Mouse (Mus musculus) embryonic facial prominence, embryonic 12.5 days (tissue): ENCODE results near the gene Prkca. TPM values are rescaled to one million over a fixed set of nuclear protein-coding genes. Genes with fewer than 3 reads are reported as not detected.

Experiments used
- ATAC-seq: fragments of 200-750 bp; cut with Nextera tagmentation; 2 replicates; pipeline ENCODE4 v1.8.0; 2017; ENCODE audit not compliant: insufficient number of reproducible peaks, insufficient read depth, low FRiP score, low TSS enrichment
- H3K27ac ChIP-seq: fragments of 300-500 bp; sonication (generic); 2 replicates; pipeline ENCODE4 v1.5.1; 2016; ENCODE audit warnings: mild to moderate bottlenecking
- H3K27me3 ChIP-seq: fragments of 300-500 bp; sonication (generic); 2 replicates; pipeline ENCODE4 v1.6.1; 2016; ENCODE audit warnings: mild to moderate bottlenecking, moderate library complexity
- H3K36me3 ChIP-seq: fragments of 300-500 bp; sonication (generic); 2 replicates; pipeline ENCODE4 v1.6.1; 2016; ENCODE audit warnings: mild to moderate bottlenecking
- H3K4me1 ChIP-seq: fragments of 300-500 bp; sonication (generic); 2 replicates; pipeline ENCODE4 v1.6.1; 2016
- H3K4me2 ChIP-seq: fragments of 300-500 bp; sonication (generic); replicated peaks from 2 replicates; pipeline ENCODE4 v1.6.1; 2016; ENCODE audit warnings: mild to moderate bottlenecking, moderate library complexity
- H3K4me3 ChIP-seq: fragments of 300-500 bp; sonication (generic); 2 replicates; pipeline ENCODE4 v1.5.1; 2016; ENCODE audit warnings: mild to moderate bottlenecking
- H3K9ac ChIP-seq: fragments of 300-500 bp; sonication (generic); 2 replicates; pipeline ENCODE4 v1.6.1; 2016; ENCODE audit warnings: mild to moderate bottlenecking, moderate library complexity
- H3K9me3 ChIP-seq: fragments of 300-500 bp; sonication (generic); 2 replicates; pipeline ENCODE4 v1.6.1; 2016; ENCODE audit warnings: mild to moderate bottlenecking, moderate library complexity
- WGBS: fragments of 180-500 bp; shearing (Covaris S2); methylation state at CpG from one replicate; pipeline ENCODE4 v1.1.7; 2016; 5-methylcytosine and 5-hydroxymethylcytosine counted together
- polyA plus RNA-seq: library from polyadenylated mRNA; unstranded; fragments of >200 nt; fragmentation: Nextera tagmentation; extraction: Ambion mirVana; gene quantifications from 2 replicates; pipeline ENCODE4 v1.2.1, GENCODE M21; 2016

Prkca gene
- polyA plus RNA-seq, 1 experiment from 2014 or later = 8.5 TPM

GRCm38 (mm10) chr11:107946823-107947222, 396.9 kb downstream of the Prkca start:
- WGBS = 65% methylated on average over 5 of the region's 5 CpGs
- H3K27ac ChIP-seq = no peak overlapping the region
- no peak overlapping the region for H3K9ac ChIP-seq
- H3K27me3 ChIP-seq = no peaks in the 10 kb centered on the region
- H3K4me3 ChIP-seq = no peak overlapping the region
- no peaks in the 10 kb centered on the region for H3K4me1 ChIP-seq
- ATAC-seq = no peak
- no peaks in the 10 kb centered on the region for H3K36me3 ChIP-seq
- no peaks in the 10 kb centered on the region for H3K9me3 ChIP-seq
- H3K4me2 ChIP-seq = no peak overlapping the region

GRCm38 (mm10) chr11:107936929-107937328, 406.8 kb downstream of the Prkca start:
- no peaks in the 10 kb centered on the region for H3K27me3 ChIP-seq
- H3K9ac ChIP-seq = no peak overlapping the region
- no peak for ATAC-seq
- no peaks in the 10 kb centered on the region for H3K4me1 ChIP-seq
- H3K4me2 ChIP-seq = no peak overlapping the region
- peaks cover 7% of the 10 kb centered on the region; the same call in 1 of the 2 replicates for H3K9me3 ChIP-seq
- H3K36me3 ChIP-seq = no peaks in the 10 kb centered on the region; the same call in 1 of the 2 replicates
- WGBS = 87% methylated on average over 2 of the region's 2 CpGs
- H3K27ac ChIP-seq = no peak overlapping the region
- no peak overlapping the region for H3K4me3 ChIP-seq

DNA sequence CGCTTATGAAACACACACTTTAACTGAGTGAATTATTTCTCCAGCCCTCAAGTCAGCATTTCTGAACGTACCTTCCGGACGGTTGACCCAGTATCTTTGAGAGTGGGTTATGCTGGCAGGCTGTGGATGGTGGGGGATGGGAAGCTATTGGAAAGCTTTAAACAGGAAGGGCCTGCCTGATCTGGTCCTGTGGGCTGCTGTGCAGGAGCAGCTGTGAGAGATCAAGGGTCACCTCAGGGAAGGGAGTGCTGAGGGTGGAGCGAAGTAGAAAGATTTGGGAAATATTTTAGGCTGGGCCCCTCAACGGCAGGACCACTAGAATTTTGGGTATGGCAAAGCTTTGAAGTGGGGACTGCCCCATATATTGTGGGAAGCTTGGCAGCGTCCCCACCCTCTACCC, 412.0 kb downstream of the Prkca start:
- H3K36me3 ChIP-seq = no peaks in the 10 kb centered on the region
- no peaks in the 10 kb centered on the region for H3K27me3 ChIP-seq
- H3K27ac ChIP-seq = no peak overlapping the region
- H3K4me1 ChIP-seq = no peaks in the 10 kb centered on the region
- no peak for ATAC-seq
- H3K4me2 ChIP-seq = no peak overlapping the region
- H3K9me3 ChIP-seq = no peaks in the 10 kb centered on the region
- H3K9ac ChIP-seq = no peak overlapping the region
- 68% methylated on average over 7 of the region's 7 CpGs for WGBS
- no peak overlapping the region for H3K4me3 ChIP-seq

DNA sequence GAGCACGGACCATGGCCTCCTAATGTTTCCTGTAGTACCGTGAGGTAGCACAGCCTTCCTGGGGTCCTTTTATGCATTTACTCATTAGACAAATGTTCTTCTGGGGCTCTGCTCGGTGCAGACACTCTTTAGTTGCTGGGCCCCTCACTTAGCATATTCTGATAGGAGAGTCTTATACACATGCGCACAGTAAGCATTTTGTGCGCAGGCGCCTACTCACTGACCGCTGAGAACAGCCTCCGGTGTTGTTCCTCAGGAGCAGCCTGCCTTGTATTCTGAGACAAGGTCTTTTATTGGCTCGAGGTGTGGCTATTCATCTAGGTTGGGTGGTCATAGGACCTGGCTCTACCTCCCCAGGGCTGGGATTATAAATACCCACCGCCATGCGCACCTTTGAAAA, 412.4 kb downstream of the Prkca start:
- no peaks in the 10 kb centered on the region for H3K36me3 ChIP-seq

GRCm38 (mm10) chr11:107929712-107930111, 414.0 kb downstream of the Prkca start:
- Histone ChIP-seq H3K9me3 (no peaks in the 10 kb centered on the region), H3K4me1 (no peaks in the 10 kb centered on the region)
- WGBS = 53% methylated on average over 3 of the region's 3 CpGs

More for the DNA sequence above, 412.4 kb downstream of the Prkca start:
- no peaks in the 10 kb centered on the region for H3K4me1 ChIP-seq
- no peaks in the 10 kb centered on the region for H3K9me3 ChIP-seq
- no peak overlapping the region for H3K9ac ChIP-seq
- no peak overlapping the region for H3K4me3 ChIP-seq
- no peak overlapping the region for H3K4me2 ChIP-seq
- no peaks in the 10 kb centered on the region for H3K27me3 ChIP-seq
- ATAC-seq = no peak
- 87% methylated on average over 11 of the region's 11 CpGs for WGBS
- no peak overlapping the region for H3K27ac ChIP-seq

GRCm38 (mm10) chr11:107919852-107920508, 423.7 kb downstream of the Prkca start:
- H3K9me3 ChIP-seq = no peaks in the 10 kb centered on the region
- no peak overlapping the region for H3K4me2 ChIP-seq
- H3K27me3 ChIP-seq = peaks cover 13% of the 10 kb centered on the region
- no peak overlapping the region for H3K9ac ChIP-seq
- no peak overlapping the region for H3K27ac ChIP-seq
- H3K4me3 ChIP-seq = no peak overlapping the region
- H3K4me1 ChIP-seq = 0 out of 2 replicates have a peak, but pooled peaks cover under 1% of the 10 kb centered on the region
- H3K36me3 ChIP-seq = no peaks in the 10 kb centered on the region
- no peak for ATAC-seq
- WGBS = 43% methylated on average over 16 of the region's 16 CpGs

More at GRCm38 (mm10) chr11:107929712-107930111, 414.0 kb downstream of the Prkca start:
- Histone ChIP-seq H3K27me3 (no peaks in the 10 kb centered on the region), H3K9ac (no peak overlapping the region), H3K36me3 (no peaks in the 10 kb centered on the region), H3K4me3 (no peak overlapping the region), H3K4me2 (no peak overlapping the region), H3K27ac (no peak overlapping the region)
- no peak for ATAC-seq

DNA sequence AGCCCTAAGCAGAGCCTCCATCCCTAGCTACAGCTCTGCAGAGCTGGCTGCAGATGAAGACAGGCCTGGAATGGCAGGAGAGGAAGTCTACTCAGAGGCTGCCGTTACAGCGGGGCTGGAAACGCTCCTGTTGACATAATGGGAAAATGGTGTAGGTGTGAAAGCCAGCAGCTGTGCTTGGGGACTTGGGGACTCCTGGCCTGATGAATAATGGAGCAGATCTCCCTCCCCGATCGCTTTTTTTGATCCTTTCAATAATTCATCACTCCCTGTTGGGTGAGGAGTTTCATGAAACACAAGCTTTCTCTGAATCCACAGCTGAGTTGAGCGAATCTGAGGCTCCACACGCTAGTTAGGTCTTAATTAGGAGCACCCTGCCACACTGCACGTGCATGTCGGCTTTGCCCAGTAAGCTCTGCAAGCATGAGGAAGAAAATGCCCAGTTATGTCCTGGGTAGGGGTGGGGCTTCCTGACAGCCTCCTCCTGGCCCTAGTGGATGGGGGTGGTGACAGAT, 425.9 kb downstream of the Prkca start:
- WGBS = 70% methylated on average over 9 of the region's 9 CpGs

GRCm38 (mm10) chr11:107914634-107915226, 429.0 kb downstream of the Prkca start, which contains the start of gene Cacng5:
Gene Cacng5 (minus strand): TSS chr11:107915055.
- Histone ChIP-seq H3K4me2 (peak within 1 kb of the TSS; percentile 56), H3K4me1 (0 out of 2 replicates have a peak, but pooled peaks cover 5% of the 10 kb centered on the region), H3K27me3 (peaks cover 28% of the 10 kb centered on the region), H3K36me3 (no peaks in the 10 kb centered on the region), H3K4me3 (peak within 1 kb of the TSS; percentile 36), H3K27ac (no peak within 1 kb of the TSS), H3K9ac (0 out of 2 replicates have a peak within 1 kb of the TSS, but pooled peaks have one; percentile 19), H3K9me3 (peaks cover under 1% of the 10 kb centered on the region; the same call in 1 of the 2 replicates)
- no peak; the same call in 1 of the 2 replicates for ATAC-seq
- 4% methylated on average over 36 of the region's 36 CpGs for WGBS

More for the DNA sequence above, 425.9 kb downstream of the Prkca start:
- Histone ChIP-seq H3K9ac (no peak overlapping the region), H3K27ac (no peak overlapping the region), H3K9me3 (no peaks in the 10 kb centered on the region), H3K36me3 (no peaks in the 10 kb centered on the region), H3K4me1 (0 out of 2 replicates have a peak, but pooled peaks cover 5% of the 10 kb centered on the region), H3K4me2 (no peak overlapping the region), H3K4me3 (no peak overlapping the region), H3K27me3 (peaks cover 28% of the 10 kb centered on the region)
- no peak for ATAC-seq

GRCm38 (mm10) chr11:107913317-107913716, 430.4 kb downstream of the Prkca start:
- Histone ChIP-seq H3K27ac (no peak overlapping the region), H3K4me2 (no peak overlapping the region), H3K4me3 (no peak overlapping the region), H3K9me3 (peaks cover 4% of the 10 kb centered on the region; the same call in 1 of the 2 replicates), H3K36me3 (no peaks in the 10 kb centered on the region), H3K27me3 (peaks cover 28% of the 10 kb centered on the region), H3K9ac (no peak overlapping the region), H3K4me1 (0 out of 2 replicates have a peak, but pooled peaks cover 5% of the 10 kb centered on the region)
- no peak for ATAC-seq
- WGBS = 58% methylated on average over 3 of the region's 3 CpGs

DNA sequence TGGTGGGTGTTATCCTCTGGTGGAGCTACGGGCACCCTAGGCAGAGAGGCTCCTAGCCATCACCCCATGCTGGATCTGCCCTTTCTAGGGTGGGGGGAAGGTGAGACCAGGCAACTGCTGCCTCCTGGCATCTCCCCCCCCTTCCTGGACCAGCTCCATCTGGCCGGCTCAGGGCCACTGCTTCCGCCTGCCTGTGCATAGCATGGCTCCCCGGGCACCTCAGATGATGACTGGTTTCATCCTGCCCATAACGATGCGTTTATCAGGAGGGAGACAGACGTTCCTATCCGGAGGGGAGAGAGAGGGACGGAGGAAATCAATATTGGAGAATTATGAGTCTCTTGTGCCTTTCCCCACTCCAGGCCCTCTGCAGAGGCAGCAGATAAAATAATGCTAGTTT, 438.4 kb downstream of the Prkca start:
- H3K4me1 ChIP-seq = no peaks in the 10 kb centered on the region
- no peaks in the 10 kb centered on the region for H3K27me3 ChIP-seq
- H3K9me3 ChIP-seq = peaks cover 4% of the 10 kb centered on the region; the same call in 1 of the 2 replicates
- ATAC-seq = no peak
- no peak overlapping the region for H3K9ac ChIP-seq
- 64% methylated on average over 9 of the region's 9 CpGs for WGBS
- H3K36me3 ChIP-seq = no peaks in the 10 kb centered on the region
- no peak overlapping the region for H3K4me3 ChIP-seq
- no peak overlapping the region for H3K4me2 ChIP-seq
- no peak overlapping the region for H3K27ac ChIP-seq

DNA sequence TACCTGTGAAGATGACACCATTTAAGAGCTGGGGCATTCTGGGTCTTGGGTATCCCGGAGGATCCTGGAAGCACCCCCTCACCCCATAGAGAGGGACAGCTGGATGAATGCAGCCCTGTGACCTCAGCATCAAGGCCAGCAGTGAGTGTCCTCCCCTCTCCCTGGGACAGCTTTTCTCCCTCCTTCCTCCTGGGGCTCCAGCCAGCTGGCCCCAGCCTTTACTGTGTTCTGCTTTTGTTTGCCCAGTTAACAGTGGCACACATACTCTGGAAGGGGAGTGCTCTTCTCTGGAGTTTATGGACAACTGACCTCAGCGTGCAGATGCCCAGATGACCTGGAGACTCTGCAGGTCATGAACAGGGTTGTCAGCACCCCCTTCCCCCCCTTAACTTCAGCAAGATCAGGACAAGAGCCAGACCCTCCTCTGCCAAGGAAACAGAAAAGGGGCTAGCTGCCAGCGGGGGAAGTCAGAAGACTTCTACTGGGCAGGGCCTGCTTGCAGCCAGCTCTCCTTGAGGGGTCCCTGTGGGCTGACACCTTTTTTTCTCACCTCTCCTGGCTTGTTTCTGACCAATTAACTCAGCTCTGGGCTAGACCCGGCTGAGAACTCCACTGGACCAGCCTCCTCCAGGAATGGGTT, 439.6 kb downstream of the Prkca start:
- H3K27me3 ChIP-seq = no peaks in the 10 kb centered on the region
- no peaks in the 10 kb centered on the region for H3K36me3 ChIP-seq
- no peak overlapping the region for H3K4me3 ChIP-seq
- 50% methylated on average over 4 of the region's 4 CpGs for WGBS
- no peak overlapping the region for H3K4me2 ChIP-seq
- H3K9ac ChIP-seq = no peak overlapping the region
- H3K4me1 ChIP-seq = no peaks in the 10 kb centered on the region
- no peaks in the 10 kb centered on the region for H3K9me3 ChIP-seq
- H3K27ac ChIP-seq = no peak overlapping the region
- ATAC-seq = no peak
